Mouse (Mus musculus): Measurements from ENCODE around the gene Prpf39. TPM values are rescaled to one million over a fixed set of nuclear protein-coding genes. Genes with fewer than 3 reads are reported as not detected.

Prpf39 gene
- 47.6 and 51.0 TPM in 2 replicates for polyA plus RNA-seq (2015; fragmentation: Nextera tagmentation; extraction: Ambion mirVana)

DNA sequence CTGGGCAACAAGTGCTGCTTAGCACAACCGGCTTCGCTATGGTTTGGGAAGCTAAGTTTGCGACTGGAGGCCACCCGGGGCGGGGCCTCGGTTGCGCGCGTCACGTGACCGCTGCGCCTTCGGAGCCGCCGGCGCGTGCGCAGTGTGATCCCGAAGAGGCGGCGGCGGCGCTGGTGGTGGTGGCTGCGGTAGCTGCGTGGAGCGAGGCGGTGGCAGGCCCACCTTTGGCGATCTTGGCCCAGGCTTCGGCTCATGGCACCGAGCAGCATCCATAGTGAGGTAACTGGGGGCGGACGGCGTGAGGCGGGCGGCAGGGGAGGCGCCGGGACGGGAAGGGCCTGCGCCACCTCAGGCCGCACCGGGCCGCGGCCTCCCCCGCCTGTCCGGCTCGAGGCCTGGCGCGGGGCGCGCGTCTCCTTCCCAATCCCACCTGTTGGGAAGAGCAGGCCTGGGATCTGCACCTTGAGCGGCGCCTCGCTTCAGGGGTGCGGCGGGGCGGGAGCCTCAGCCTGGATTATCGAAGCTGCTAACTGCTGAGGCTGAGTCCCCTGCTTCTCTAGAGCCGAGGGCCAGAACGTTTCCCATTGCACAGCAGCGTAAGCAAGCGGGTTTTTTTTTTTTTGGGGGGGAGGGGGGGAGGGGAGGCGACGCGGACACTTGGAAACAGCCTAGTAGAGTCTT, at the start of gene Prpf39:
Gene Prpf39 (plus strand): TSS at position 144 of the 681 bp plus-strand sequence.
- peaks cover 11% of the 10 kb centered on the region; the same call in 1 of the 2 replicates for H3K4me1 ChIP-seq (ENCODE audit: control insufficient read depth, insufficient read depth, low read length)
- H3K27me3 ChIP-seq (ENCODE audit: control insufficient read depth, insufficient read depth, low read length) = no peaks in the 10 kb centered on the region
- ATAC-seq (ENCODE audit: insufficient read depth, low FRiP score) = peak; percentile 96
- H3K9me3 ChIP-seq (replicated peaks; ENCODE audit: control insufficient read depth, low read length) = no peaks in the 10 kb centered on the region
- H3K4me3 ChIP-seq (replicated peaks; ENCODE audit: low read length) = peak within 1 kb of the TSS; percentile 98
- H3K36me3 ChIP-seq (ENCODE audit: control insufficient read depth, insufficient read depth, low read length) = no peaks in the 10 kb centered on the region
- H3K9ac ChIP-seq (ENCODE audit: low read length) = peak within 1 kb of the TSS; percentile 99
- peak within 1 kb of the TSS; percentile 84 for H3K4me2 ChIP-seq (ENCODE audit: low read depth, low read length)
- peak within 1 kb of the TSS; percentile 89 for H3K27ac ChIP-seq (ENCODE audit: low read length)
- WGBS = under 1% methylated on average over 65 of the region's 65 CpGs

DNA sequence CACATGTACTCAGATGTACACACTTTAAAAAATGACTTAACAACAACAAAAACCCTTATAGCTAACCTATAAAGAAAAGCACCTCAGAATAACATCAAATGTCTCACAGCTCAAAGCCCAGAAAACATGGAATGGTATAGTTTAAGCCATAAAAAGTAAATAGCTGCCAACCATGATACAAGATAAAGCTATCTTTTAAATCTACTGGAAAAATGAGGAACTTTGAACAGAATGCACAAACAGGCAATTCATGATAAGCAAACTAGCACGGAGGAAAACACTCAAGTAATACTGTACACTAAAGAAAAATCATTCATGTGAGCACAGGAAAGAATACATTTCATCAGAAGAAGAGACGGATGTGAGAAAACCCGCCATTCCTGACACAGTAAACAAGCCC, 28.4 kb upstream of the Prpf39 start:
- no peak overlapping the region for H3K27ac ChIP-seq (ENCODE audit: low read length)
- H3K36me3 ChIP-seq (ENCODE audit: control insufficient read depth, insufficient read depth, low read length) = peaks cover 20% of the 10 kb centered on the region
- H3K4me1 ChIP-seq (ENCODE audit: control insufficient read depth, insufficient read depth, low read length) = no peaks in the 10 kb centered on the region
- H3K4me3 ChIP-seq (replicated peaks; ENCODE audit: low read length) = no peak overlapping the region
- no peak overlapping the region for H3K9ac ChIP-seq (ENCODE audit: low read length)
- no peak for ATAC-seq (ENCODE audit: insufficient read depth, low FRiP score)
- H3K9me3 ChIP-seq (replicated peaks; ENCODE audit: control insufficient read depth, low read length) = no peaks in the 10 kb centered on the region
- WGBS = 89% methylated on average over 3 of the region's 3 CpGs
- no peaks in the 10 kb centered on the region for H3K27me3 ChIP-seq (ENCODE audit: control insufficient read depth, insufficient read depth, low read length)
- H3K4me2 ChIP-seq (ENCODE audit: low read depth, low read length) = no peak overlapping the region

DNA sequence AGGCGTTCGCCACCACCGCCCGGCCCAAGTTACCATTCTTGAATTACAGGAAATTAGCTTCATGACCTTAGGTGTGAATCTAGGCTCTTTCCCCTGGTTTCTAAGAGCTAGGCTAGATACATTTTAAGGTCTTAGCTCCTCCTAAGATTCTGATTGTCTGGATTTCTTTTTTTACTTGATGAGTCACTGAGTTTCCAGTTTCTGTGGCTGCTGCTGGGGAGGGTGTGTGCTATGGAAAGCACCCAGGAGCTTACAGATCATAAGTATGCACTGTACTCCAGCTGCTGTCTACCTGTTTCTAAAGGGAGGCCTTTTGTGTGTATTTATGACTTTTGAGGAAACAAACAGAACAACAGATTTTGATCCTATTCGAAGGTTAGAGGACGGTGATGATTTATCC, 13.3 kb upstream of the Prpf39 start:
- WGBS = 95% methylated on average over 6 of the region's 6 CpGs
- no peak for ATAC-seq (ENCODE audit: insufficient read depth, low FRiP score)

DNA sequence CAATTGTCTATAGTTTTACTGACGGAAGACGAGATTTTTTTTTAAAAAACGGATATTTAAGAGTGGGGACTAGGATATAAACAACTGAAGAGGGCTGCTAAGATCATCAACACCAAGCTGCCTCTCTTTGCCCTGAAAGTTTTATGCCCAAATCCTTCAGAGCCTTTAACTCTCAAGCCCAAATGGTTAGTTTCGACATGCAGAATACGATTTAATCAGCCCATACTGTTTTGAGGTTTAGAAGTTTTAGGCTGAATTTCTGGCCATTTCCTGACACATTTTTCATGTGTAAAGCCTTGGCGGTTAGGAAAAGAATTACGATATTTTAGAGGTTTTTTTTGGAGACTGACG, 319 bp upstream of the Prpf39 start:
- Histone ChIP-seq H3K27me3 (ENCODE audit: control insufficient read depth, insufficient read depth, low read length) (no peaks in the 10 kb centered on the region), H3K4me1 (ENCODE audit: control insufficient read depth, insufficient read depth, low read length) (peaks cover 11% of the 10 kb centered on the region; the same call in 1 of the 2 replicates), H3K4me2 (ENCODE audit: low read depth, low read length) (peak overlapping the region; percentile 58), H3K4me3 (replicated peaks; ENCODE audit: low read length) (peak overlapping the region; percentile 98), H3K9ac (ENCODE audit: low read length) (peak overlapping the region; percentile 99), H3K9me3 (replicated peaks; ENCODE audit: control insufficient read depth, low read length) (no peaks in the 10 kb centered on the region), H3K36me3 (ENCODE audit: control insufficient read depth, insufficient read depth, low read length) (no peaks in the 10 kb centered on the region), H3K27ac (ENCODE audit: low read length) (peak overlapping the region; percentile 39; the same call in 1 of the 2 replicates)
- ATAC-seq (ENCODE audit: insufficient read depth, low FRiP score) = no peak
- WGBS = 45% methylated on average over 8 of the region's 8 CpGs

More for the DNA sequence above, 13.3 kb upstream of the Prpf39 start:
- H3K4me1 ChIP-seq (ENCODE audit: control insufficient read depth, insufficient read depth, low read length) = no peaks in the 10 kb centered on the region
- no peaks in the 10 kb centered on the region for H3K9me3 ChIP-seq (replicated peaks; ENCODE audit: control insufficient read depth, low read length)
- no peaks in the 10 kb centered on the region for H3K27me3 ChIP-seq (ENCODE audit: control insufficient read depth, insufficient read depth, low read length)
- no peak overlapping the region for H3K27ac ChIP-seq (ENCODE audit: low read length)
- H3K4me2 ChIP-seq (ENCODE audit: low read depth, low read length) = no peak overlapping the region
- no peak overlapping the region for H3K9ac ChIP-seq (ENCODE audit: low read length)
- H3K4me3 ChIP-seq (replicated peaks; ENCODE audit: low read length) = no peak overlapping the region
- no peaks in the 10 kb centered on the region for H3K36me3 ChIP-seq (ENCODE audit: control insufficient read depth, insufficient read depth, low read length)

DNA sequence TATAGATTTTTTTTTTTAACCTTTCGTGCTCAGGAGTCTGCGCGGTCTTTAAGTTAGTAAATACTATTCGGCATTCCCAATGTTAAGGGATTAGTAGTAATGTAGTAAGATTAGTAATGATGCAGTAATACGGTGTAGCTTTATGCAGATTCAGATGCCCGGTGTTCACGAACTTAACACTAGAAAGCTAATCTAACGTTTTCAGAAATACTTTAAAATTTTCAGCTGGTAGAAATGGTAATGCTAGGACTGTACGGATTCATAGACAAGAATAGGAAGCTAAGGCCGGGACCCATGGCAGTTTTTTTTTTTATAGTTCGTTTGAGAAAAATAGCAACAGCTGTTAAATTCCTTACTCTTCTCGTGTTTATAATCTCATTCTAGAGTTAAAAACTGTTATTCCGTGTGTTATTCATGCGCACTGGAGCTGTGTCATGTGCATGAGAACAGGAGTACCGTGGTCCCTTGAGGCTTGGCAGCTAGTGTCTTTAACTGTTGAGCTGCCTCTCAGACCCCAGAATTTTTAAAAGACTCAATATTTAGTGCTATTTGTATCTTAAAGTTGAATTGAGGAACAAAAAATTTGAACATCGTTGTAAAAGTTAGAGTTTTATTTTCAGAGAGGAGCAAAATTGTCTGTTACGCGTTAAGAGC, 886 bp downstream of the Prpf39 start:
- no peak for ATAC-seq (ENCODE audit: insufficient read depth, low FRiP score)
- whole genome bisulfite sequencing = 11% methylated on average over 18 of the region's 18 CpGs

DNA sequence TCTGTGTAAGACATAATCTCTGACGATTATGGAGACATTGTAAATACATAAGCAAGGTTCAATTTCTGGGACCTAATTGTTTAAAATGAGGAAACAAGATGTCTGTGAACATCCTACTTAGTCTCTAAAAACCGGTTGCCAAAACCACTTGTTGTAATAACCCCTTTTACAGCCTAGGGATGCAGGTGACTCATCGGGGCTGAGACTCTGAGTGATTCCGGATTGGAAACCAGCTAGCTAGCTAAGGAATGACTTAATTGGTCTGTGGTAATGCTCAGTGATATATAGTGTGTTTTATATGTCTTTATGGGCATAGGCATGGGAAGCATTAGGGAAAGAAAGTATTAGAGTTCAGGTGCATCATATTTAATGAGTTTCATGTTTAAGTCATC, 1.4 kb downstream of the Prpf39 start:
- WGBS = 20% methylated on average over 4 of the region's 4 CpGs
- H3K4me1 ChIP-seq (ENCODE audit: control insufficient read depth, insufficient read depth, low read length) = peaks cover 11% of the 10 kb centered on the region; the same call in 1 of the 2 replicates
- H3K9me3 ChIP-seq (replicated peaks; ENCODE audit: control insufficient read depth, low read length) = no peaks in the 10 kb centered on the region
- H3K4me3 ChIP-seq (replicated peaks; ENCODE audit: low read length) = peak overlapping the region; percentile 98
- peak overlapping the region; percentile 84 for H3K4me2 ChIP-seq (ENCODE audit: low read depth, low read length)
- no peak for ATAC-seq (ENCODE audit: insufficient read depth, low FRiP score)
- H3K27ac ChIP-seq (ENCODE audit: low read length) = no peak overlapping the region
- no peaks in the 10 kb centered on the region for H3K36me3 ChIP-seq (ENCODE audit: control insufficient read depth, insufficient read depth, low read length)
- H3K27me3 ChIP-seq (ENCODE audit: control insufficient read depth, insufficient read depth, low read length) = no peaks in the 10 kb centered on the region
- H3K9ac ChIP-seq (ENCODE audit: low read length) = peak overlapping the region; percentile 54; the same call in 1 of the 2 replicates

More for the DNA sequence above, 886 bp downstream of the Prpf39 start:
- peak overlapping the region; percentile 84 for H3K4me2 ChIP-seq (ENCODE audit: low read depth, low read length)
- peaks cover 11% of the 10 kb centered on the region; the same call in 1 of the 2 replicates for H3K4me1 ChIP-seq (ENCODE audit: control insufficient read depth, insufficient read depth, low read length)
- no peaks in the 10 kb centered on the region for H3K36me3 ChIP-seq (ENCODE audit: control insufficient read depth, insufficient read depth, low read length)
- H3K27me3 ChIP-seq (ENCODE audit: control insufficient read depth, insufficient read depth, low read length) = no peaks in the 10 kb centered on the region
- peak overlapping the region; percentile 98 for H3K4me3 ChIP-seq (replicated peaks; ENCODE audit: low read length)
- H3K27ac ChIP-seq (ENCODE audit: low read length) = no peak overlapping the region
- H3K9me3 ChIP-seq (replicated peaks; ENCODE audit: control insufficient read depth, low read length) = no peaks in the 10 kb centered on the region
- peak overlapping the region; percentile 99 for H3K9ac ChIP-seq (ENCODE audit: low read length)

DNA sequence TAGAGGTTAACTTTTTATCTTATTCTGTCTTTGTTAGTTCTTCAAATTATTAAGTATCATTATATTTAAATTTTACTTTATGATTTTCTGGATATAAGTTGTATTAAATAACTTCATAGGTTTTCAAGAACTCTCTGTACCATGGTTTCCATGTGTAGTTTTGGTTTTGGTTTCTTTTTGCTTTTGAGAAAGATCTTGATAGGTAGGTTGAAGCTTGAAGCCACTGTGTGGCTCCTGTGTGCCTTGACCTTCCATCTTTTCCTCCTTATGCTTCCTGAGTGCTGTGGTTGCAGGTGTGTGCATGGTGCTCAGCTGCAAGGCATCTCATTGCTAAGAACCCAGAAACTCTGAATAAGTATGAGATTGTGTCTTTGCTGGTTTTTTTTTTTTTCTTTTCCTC, 12.7 kb downstream of the Prpf39 start:
- no peak overlapping the region for H3K9ac ChIP-seq (ENCODE audit: low read length)
- ATAC-seq (ENCODE audit: insufficient read depth, low FRiP score) = no peak
- H3K9me3 ChIP-seq (replicated peaks; ENCODE audit: control insufficient read depth, low read length) = no peaks in the 10 kb centered on the region
- no peak overlapping the region for H3K4me3 ChIP-seq (replicated peaks; ENCODE audit: low read length)
- no peak overlapping the region for H3K4me2 ChIP-seq (ENCODE audit: low read depth, low read length)
- H3K36me3 ChIP-seq (ENCODE audit: control insufficient read depth, insufficient read depth, low read length) = peaks cover 13% of the 10 kb centered on the region; the same call in 1 of the 2 replicates
- H3K27ac ChIP-seq (ENCODE audit: low read length) = no peak overlapping the region
- H3K27me3 ChIP-seq (ENCODE audit: control insufficient read depth, insufficient read depth, low read length) = no peaks in the 10 kb centered on the region
- no peaks in the 10 kb centered on the region for H3K4me1 ChIP-seq (ENCODE audit: control insufficient read depth, insufficient read depth, low read length)

DNA sequence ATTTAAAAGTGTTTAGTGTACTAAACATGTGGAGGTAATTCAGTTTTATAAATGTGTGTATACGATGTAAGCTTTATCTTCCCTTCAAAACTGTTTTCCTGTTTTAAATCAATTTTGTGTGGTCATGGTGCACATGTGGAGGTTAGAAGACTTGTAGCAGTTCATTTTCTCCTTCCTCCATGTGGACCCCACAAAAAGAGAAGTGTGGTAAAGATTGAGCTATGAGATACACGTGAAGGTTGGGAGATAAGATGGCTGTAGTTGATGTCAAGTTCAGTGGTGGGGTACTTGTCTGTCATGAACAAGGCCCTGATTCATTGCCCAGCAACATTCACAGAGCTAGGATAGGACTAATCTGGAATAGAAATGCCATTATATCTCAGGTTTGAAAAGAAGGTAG, 22.1 kb downstream of the Prpf39 start:
- Histone ChIP-seq H3K4me2 (ENCODE audit: low read depth, low read length) (no peak overlapping the region), H3K4me3 (replicated peaks; ENCODE audit: low read length) (no peak overlapping the region), H3K27me3 (ENCODE audit: control insufficient read depth, insufficient read depth, low read length) (no peaks in the 10 kb centered on the region), H3K9ac (ENCODE audit: low read length) (no peak overlapping the region), H3K36me3 (ENCODE audit: control insufficient read depth, insufficient read depth, low read length) (peaks cover 24% of the 10 kb centered on the region), H3K4me1 (ENCODE audit: control insufficient read depth, insufficient read depth, low read length) (no peaks in the 10 kb centered on the region), H3K27ac (ENCODE audit: low read length) (no peak overlapping the region), H3K9me3 (replicated peaks; ENCODE audit: control insufficient read depth, low read length) (no peaks in the 10 kb centered on the region)
- WGBS = 75% methylated on average over 2 of the region's 2 CpGs
- ATAC-seq (ENCODE audit: insufficient read depth, low FRiP score) = no peak

DNA sequence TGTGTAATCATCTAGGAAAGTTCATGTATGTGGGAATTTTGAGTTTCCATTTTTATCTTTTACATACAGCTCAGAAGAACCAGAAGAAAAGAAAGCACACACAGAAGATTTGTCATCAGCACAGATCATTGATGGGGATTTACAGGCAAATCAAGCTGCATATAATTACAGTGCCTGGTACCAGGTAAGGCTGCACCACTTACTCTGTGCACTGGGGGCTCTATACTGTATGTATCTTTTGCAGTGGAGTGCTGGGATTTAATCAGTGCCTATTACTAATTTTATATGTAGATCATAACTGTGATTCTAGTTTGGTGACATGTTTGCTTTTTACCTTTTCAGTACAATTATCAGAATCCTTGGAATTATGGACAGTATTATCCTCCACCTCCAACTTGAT, 24.9 kb downstream of the Prpf39 start:
- Histone ChIP-seq H3K27ac (ENCODE audit: low read length) (no peak overlapping the region), H3K36me3 (ENCODE audit: control insufficient read depth, insufficient read depth, low read length) (peaks cover 26% of the 10 kb centered on the region), H3K4me1 (ENCODE audit: control insufficient read depth, insufficient read depth, low read length) (no peaks in the 10 kb centered on the region), H3K9ac (ENCODE audit: low read length) (no peak overlapping the region), H3K9me3 (replicated peaks; ENCODE audit: control insufficient read depth, low read length) (no peaks in the 10 kb centered on the region), H3K27me3 (ENCODE audit: control insufficient read depth, insufficient read depth, low read length) (no peaks in the 10 kb centered on the region), H3K4me3 (replicated peaks; ENCODE audit: low read length) (no peak overlapping the region), H3K4me2 (ENCODE audit: low read depth, low read length) (no peak overlapping the region)
- ATAC-seq (ENCODE audit: insufficient read depth, low FRiP score) = no peak

Measured in stomach, embryonic 16.5 days (tissue).